Mouse (Mus musculus): ENCODE results near the gene Nr2c2.
A peak's percentile ranks its signal among the peaks of the same experiment; 100 is the strongest.

- TF ChIP-seq MAZ (IDR thresholded peaks at IDR 0.05; ENCODE audit: low read depth, low read length) (no peak), CHD1 (IDR thresholded peaks at IDR 0.05; ENCODE audit: low read depth, low read length) (no peak), POLR2A (IDR thresholded peaks at IDR 0.05; ENCODE audit: low read depth, low read length) (no peak), EP300 (IDR thresholded peaks at IDR 0.05; ENCODE audit: low read length) (no peak), CTCF (conservative IDR thresholded peaks at IDR 0.05 in 1 of 2, IDR thresholded peaks at IDR 0.05 in 1 of 2; ENCODE audit: low read depth in 2 of 2, low read length in 2 of 2) (peak; percentile 77 to 94)
Measured at GRCm38 (mm10) chr6:92067146-92067790, 23.9 kb upstream of the Nr2c2 start.
